Mouse (Mus musculus): ENCODE measurements around the gene Zfp27. TPM values are rescaled to one million over a fixed set of nuclear protein-coding genes. Genes with fewer than 3 reads are reported as not detected.
"Not testable (repeated sequence)": the region's sequence is repeated elsewhere in the genome, so short reads cannot be mapped to it uniquely, and the experiment has no call there.

Gene Zfp27
- polyA plus RNA-seq, 1 experiment from 2014 or later: 2.6 TPM

- Histone ChIP-seq H3K36me3 (peaks cover 27% of the 10 kb centered on the region), H3K9me3 (replicated peaks) (peaks cover 36% of the 10 kb centered on the region)
- not testable (repeated sequence) for H3K9ac ChIP-seq; H3K4me2 ChIP-seq; H3K4me1 ChIP-seq; H3K27me3 ChIP-seq (replicated peaks); H3K27ac ChIP-seq; ATAC-seq; H3K4me3 ChIP-seq
- 75% methylated on average over 9 of the region's 9 CpGs for WGBS (ENCODE audit: insufficient replicate concordance)
Observed at GRCm38 (mm10) chr7:29877561-29877960, 28.8 kb downstream of the Zfp27 start.

GRCm38 (mm10) chr7:29874256-29874655, 32.1 kb downstream of the Zfp27 start:
- 80% methylated on average over 10 of the region's 10 CpGs for WGBS (ENCODE audit: insufficient replicate concordance)
- H3K4me2 ChIP-seq: no peak overlapping the region
- no peak for ATAC-seq

GRCm38 (mm10) chr7:29861660-29862059, 44.7 kb downstream of the Zfp27 start:
- no peaks in the 10 kb centered on the region for H3K27me3 ChIP-seq (replicated peaks)
- no peak overlapping the region for H3K27ac ChIP-seq
- 80% methylated on average over 7 of the region's 7 CpGs for WGBS (ENCODE audit: insufficient replicate concordance)
- H3K4me3 ChIP-seq: no peak overlapping the region
- ATAC-seq: no peak
- peaks cover 12% of the 10 kb centered on the region for H3K4me1 ChIP-seq
- peaks cover 6% of the 10 kb centered on the region; the same call in 1 of the 2 replicates for H3K36me3 ChIP-seq
- H3K9ac ChIP-seq: no peak overlapping the region
- no peaks in the 10 kb centered on the region for H3K9me3 ChIP-seq (replicated peaks)
- no peak overlapping the region for H3K4me2 ChIP-seq

More at GRCm38 (mm10) chr7:29874256-29874655, 32.1 kb downstream of the Zfp27 start:
- Histone ChIP-seq H3K9ac (no peak overlapping the region), H3K4me3 (no peak overlapping the region), H3K27ac (no peak overlapping the region), H3K36me3 (peaks cover 33% of the 10 kb centered on the region), H3K4me1 (no peaks in the 10 kb centered on the region), H3K27me3 (replicated peaks) (no peaks in the 10 kb centered on the region), H3K9me3 (replicated peaks) (peaks cover 44% of the 10 kb centered on the region)

GRCm38 (mm10) chr7:29859532-29860517, 46.5 kb downstream of the Zfp27 start, which contains the start of gene Zfp420:
Gene Zfp420, plus strand, starts transcription at chr7:29859979.
- peak; percentile 96 for ATAC-seq
- peak within 1 kb of the TSS; percentile 62 for H3K9ac ChIP-seq
- H3K4me1 ChIP-seq: peaks cover 12% of the 10 kb centered on the region
- H3K9me3 ChIP-seq (replicated peaks): no peaks in the 10 kb centered on the region
- H3K4me3 ChIP-seq: peak within 1 kb of the TSS; percentile 60
- H3K27ac ChIP-seq: no peak within 1 kb of the TSS
- H3K27me3 ChIP-seq (replicated peaks): no peaks in the 10 kb centered on the region
- WGBS (ENCODE audit: insufficient replicate concordance): 5% methylated on average over 32 of the region's 32 CpGs
- H3K36me3 ChIP-seq: peaks cover 6% of the 10 kb centered on the region; the same call in 1 of the 2 replicates
- H3K4me2 ChIP-seq: peak within 1 kb of the TSS; percentile 86

GRCm38 (mm10) chr7:29853219-29853842, 53.0 kb downstream of the Zfp27 start, which contains the start of gene Zfp940:
Gene Zfp940, minus strand, starts transcription at chr7:29853669.
- Histone ChIP-seq H3K4me2 (peak within 1 kb of the TSS; percentile 88), H3K27me3 (replicated peaks) (no peaks in the 10 kb centered on the region), H3K27ac (no peak within 1 kb of the TSS), H3K36me3 (peaks cover 13% of the 10 kb centered on the region), H3K4me3 (peak within 1 kb of the TSS; percentile 70), H3K4me1 (peaks cover 11% of the 10 kb centered on the region), H3K9ac (peak within 1 kb of the TSS; percentile 64), H3K9me3 (replicated peaks) (no peaks in the 10 kb centered on the region)
- 2% methylated on average over 21 of the region's 21 CpGs for WGBS (ENCODE audit: insufficient replicate concordance)
- ATAC-seq: peak; percentile 96

- Histone ChIP-seq H3K9me3 (replicated peaks) (no peaks in the 10 kb centered on the region), H3K4me2 (peak overlapping the region; percentile 88), H3K4me1 (peaks cover 11% of the 10 kb centered on the region), H3K9ac (peak overlapping the region; percentile 64), H3K27ac (no peak overlapping the region), H3K4me3 (peak overlapping the region; percentile 70), H3K27me3 (replicated peaks) (no peaks in the 10 kb centered on the region), H3K36me3 (peaks cover 15% of the 10 kb centered on the region)
- no peak for ATAC-seq
- 44% methylated on average over 9 of the region's 9 CpGs for WGBS (ENCODE audit: insufficient replicate concordance)
Observed at GRCm38 (mm10) chr7:29852831-29853218, 53.5 kb downstream of the Zfp27 start.

- 80% methylated on average over 5 of the region's 5 CpGs for WGBS (ENCODE audit: insufficient replicate concordance)
- Histone ChIP-seq H3K27ac (no peak overlapping the region), H3K9me3 (replicated peaks) (no peaks in the 10 kb centered on the region), H3K4me2 (no peak overlapping the region), H3K27me3 (replicated peaks) (no peaks in the 10 kb centered on the region), H3K9ac (no peak overlapping the region), H3K36me3 (peaks cover 33% of the 10 kb centered on the region), H3K4me1 (no peaks in the 10 kb centered on the region), H3K4me3 (no peak overlapping the region)
- ATAC-seq: no peak
Observed at GRCm38 (mm10) chr7:29844616-29845015, 61.8 kb downstream of the Zfp27 start.

Small RNA genes within 50 kb of the gene (microRNA-seq; reads per million reads assigned to microRNA genes)
- not detected for gene Mir7668

Other genes starting within 250 kb of the Zfp27 start
- gene Catsperg2, start 179.5 kb downstream of the Zfp27 start, polyA plus RNA-seq (2016; fragmentation: Nextera tagmentation; extraction: Ambion mirVana): not detected in 2 replicates
- gene Zfp84, start 138.0 kb downstream of the Zfp27 start, polyA plus RNA-seq (2016; fragmentation: Nextera tagmentation; extraction: Ambion mirVana): 5.0 and 5.1 TPM in 2 replicates
- 0.88 and 1.0 TPM in 2 replicates for gene Zfp30, start 122.6 kb downstream of the Zfp27 start, polyA plus RNA-seq (2016; fragmentation: Nextera tagmentation; extraction: Ambion mirVana)
- gene Zfp790, start 90.5 kb downstream of the Zfp27 start, polyA plus RNA-seq (2016; fragmentation: Nextera tagmentation; extraction: Ambion mirVana): 5.5 and 6.6 TPM in 2 replicates
- 2.1 and 2.4 TPM in 2 replicates for gene Zfp940, start 52.9 kb downstream of the Zfp27 start, polyA plus RNA-seq (2016; fragmentation: Nextera tagmentation; extraction: Ambion mirVana)
- 1.9 TPM in 2 replicates for gene Zfp420, start 46.6 kb downstream of the Zfp27 start, polyA plus RNA-seq (2016; fragmentation: Nextera tagmentation; extraction: Ambion mirVana)
- 0.54 and 0.55 TPM in 2 replicates for gene Zfp383, start 1.7 kb upstream of the Zfp27 start, polyA plus RNA-seq (2016; fragmentation: Nextera tagmentation; extraction: Ambion mirVana)
- gene Zfp74, start 47.5 kb upstream of the Zfp27 start, polyA plus RNA-seq (2016; fragmentation: Nextera tagmentation; extraction: Ambion mirVana): 3.6 and 4.8 TPM in 2 replicates
- 13.4 and 14.2 TPM in 2 replicates for gene Zfp568, start 77.4 kb upstream of the Zfp27 start, polyA plus RNA-seq (2016; fragmentation: Nextera tagmentation; extraction: Ambion mirVana)
- gene Zfp14, start 144.8 kb upstream of the Zfp27 start, polyA plus RNA-seq (2016; fragmentation: Nextera tagmentation; extraction: Ambion mirVana): 0.60 and 0.87 TPM in 2 replicates
- gene Zfp82, start 166.3 kb upstream of the Zfp27 start, polyA plus RNA-seq (2016; fragmentation: Nextera tagmentation; extraction: Ambion mirVana): 1.8 and 2.0 TPM in 2 replicates
- 0.41 and 0.99 TPM in 2 replicates for gene Gm26920, start 183.8 kb upstream of the Zfp27 start, polyA plus RNA-seq (2016; fragmentation: Nextera tagmentation; extraction: Ambion mirVana)
- gene Zfp566, start 184.0 kb upstream of the Zfp27 start, polyA plus RNA-seq (2016; fragmentation: Nextera tagmentation; extraction: Ambion mirVana): 3.0 and 3.3 TPM in 2 replicates
- gene Zfp260, start 188.2 kb upstream of the Zfp27 start, polyA plus RNA-seq (2016; fragmentation: Nextera tagmentation; extraction: Ambion mirVana): 22.6 and 24.3 TPM in 2 replicates
- 2.5 and 3.0 TPM in 2 replicates for gene Zfp382, start 215.4 kb upstream of the Zfp27 start, polyA plus RNA-seq (2016; fragmentation: Nextera tagmentation; extraction: Ambion mirVana)

Data from liver, embryonic 12.5 days (tissue).